Mouse (Mus musculus) Patski (cell line): ENCODE measurements at regions not wholly inside any gene's neighbourhood (a gene's known extent, or its start where the extent isn't known, plus 50 kb on each side); places are given as distances from the start of the nearest gene placed in this dataset.

Experiments
- ATAC-seq: fragments of 100-300 bp; one replicate; pipeline ENCODE4 v1.8.0; 2021
- CTCF ChIA-PET: fragments of 350-600 bp; sonication (Branson Sonifier 250); formaldehyde crosslinking; loops from one replicate; lab custom pipeline; 2022; ENCODE audit warnings: inconsistent platforms; lab: Charles Lee
- POLR2A ChIA-PET: fragments of 350-600 bp; sonication (Branson Sonifier 250); formaldehyde crosslinking; loops from one replicate; lab custom pipeline; 2022; ENCODE audit warnings: antibody characterized with exemption, inconsistent platforms; lab: Charles Lee
- DNase-seq: peaks from one replicate; pipeline ENCODE4 v3.0.0-alpha.2; 2011; ENCODE audit warnings: low read depth, low spot score
- H3K27me3 ChIP-seq: fragments of 371-371 bp; one replicate; pipeline ENCODE4 v1.5.1; 2021
- CTCF ChIP-seq: fragments of 100-300 bp; IDR thresholded peaks from one replicate; pipeline ENCODE4 v1.5.1; 2021
- in situ Hi-C: fragments of 300-500 bp; cut with MboI; formaldehyde crosslinking; loops from 3 replicates; pipeline ENCODE4 v1.11.1; 2018; ENCODE audit warnings: low pct_unique_long_range_greater_than_20kb, mixed read lengths

DNA sequence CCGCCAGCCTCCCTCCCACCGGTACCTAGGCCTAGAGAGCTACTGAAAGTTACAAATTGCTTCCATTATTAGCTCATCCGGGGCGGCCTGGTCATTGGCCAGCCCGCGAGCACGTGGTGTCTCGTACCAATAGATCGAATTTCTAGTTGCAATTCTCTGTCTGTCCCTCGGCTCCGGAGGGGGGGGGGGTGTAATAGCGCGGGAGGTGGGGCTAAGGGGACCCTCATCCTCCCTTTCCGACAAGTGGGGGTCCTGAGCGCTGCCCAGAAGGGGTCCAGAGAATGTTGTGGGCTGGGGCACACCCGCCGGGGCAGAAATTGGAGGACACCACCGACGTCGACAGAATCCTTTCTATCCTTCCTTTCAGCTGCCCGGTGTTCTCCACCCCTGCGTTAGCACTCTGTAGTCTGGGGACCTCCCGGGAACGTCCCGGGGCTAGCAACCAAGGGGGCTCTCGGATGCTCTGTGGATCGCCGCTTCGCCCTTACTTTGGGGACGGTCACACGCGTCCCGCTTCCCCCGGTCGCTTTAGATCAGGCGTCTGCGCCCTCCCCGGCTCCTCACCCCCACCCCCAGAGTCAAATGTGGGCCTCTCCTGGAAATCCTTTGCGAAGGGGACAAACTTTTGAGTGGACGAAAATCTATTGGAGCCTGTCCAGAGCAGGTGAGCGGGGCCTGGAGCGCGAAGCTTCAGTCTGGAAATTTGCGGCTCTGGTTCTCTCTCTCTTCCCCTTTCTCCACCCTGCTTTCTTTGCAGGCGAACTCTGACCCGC is 64.6 kb downstream of the Smug1 start:
- no peak for ATAC-seq
- ChIA-PET CTCF (no interaction called here), POLR2A (no interaction called here)
- no peak for DNase-seq
- in situ Hi-C loops: no loop called here
- TF ChIP-seq CTCF: no peak
- H3K27me3 ChIP-seq: no peaks in the 10 kb centered on the region

DNA sequence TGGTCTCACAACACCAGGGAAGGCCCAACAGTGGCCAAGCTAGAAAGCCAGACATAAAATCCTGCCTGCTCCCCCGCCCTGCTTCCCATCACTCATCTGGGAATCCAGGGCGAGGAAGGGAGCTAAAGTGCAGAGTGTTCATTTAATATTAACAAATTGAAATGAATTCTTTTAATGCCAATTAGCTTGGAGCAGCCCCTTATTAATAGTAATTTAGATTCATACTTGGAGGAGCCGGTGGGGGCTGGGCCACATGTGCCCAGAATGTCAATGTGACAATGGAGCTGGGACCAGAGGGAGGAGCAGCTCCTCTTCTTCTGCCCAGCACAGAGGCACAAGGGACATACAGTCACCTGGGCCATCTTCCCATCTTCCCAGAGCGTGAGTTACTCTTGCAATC is 66.8 kb downstream of the Smug1 start:
- CTCF ChIA-PET: interaction anchor here (1.0 to 2.8 kb wide), 3 partner anchors 9 to 22 kb away, joined by 3 to 11 read pairs (median 3); no protein-coding TSS in a partner anchor
- in situ Hi-C loops: no loop called here
- DNase-seq (no peak), ATAC-seq (no peak)
- no peak for TF ChIP-seq CTCF
- H3K27me3 ChIP-seq: no peaks in the 10 kb centered on the region
- POLR2A ChIA-PET: no interaction called here

DNA sequence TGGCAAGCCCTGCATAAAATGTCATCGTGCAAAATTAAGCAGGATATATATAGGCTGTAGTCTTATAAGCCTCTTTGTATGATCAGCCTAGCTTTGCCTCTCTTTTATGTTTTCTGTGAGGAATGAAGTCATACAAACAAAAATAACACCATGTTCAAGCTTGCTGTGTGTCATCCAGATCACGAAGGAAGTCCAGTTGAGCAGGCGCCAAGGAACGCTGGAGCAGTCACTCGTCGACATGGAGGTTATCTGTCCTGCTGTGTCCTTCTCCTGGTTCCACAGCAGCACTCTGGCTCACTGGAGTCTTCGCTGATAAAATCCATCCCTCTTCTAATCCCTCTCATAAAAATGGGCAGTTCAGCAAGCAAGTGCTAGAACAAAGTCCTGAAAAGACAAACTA is 72.4 kb downstream of the Smug1 start:
- ChIA-PET CTCF (interaction anchor here (0.9 to 1.1 kb wide), 2 partner anchors 71 to 81 kb away, joined by 4 read pairs; no protein-coding TSS in a partner anchor), POLR2A (no interaction called here)
- H3K27me3 ChIP-seq: no peaks in the 10 kb centered on the region
- ATAC-seq: no peak
- in situ Hi-C loops: no loop called here
- TF ChIP-seq CTCF: no peak
- no peak for DNase-seq

DNA sequence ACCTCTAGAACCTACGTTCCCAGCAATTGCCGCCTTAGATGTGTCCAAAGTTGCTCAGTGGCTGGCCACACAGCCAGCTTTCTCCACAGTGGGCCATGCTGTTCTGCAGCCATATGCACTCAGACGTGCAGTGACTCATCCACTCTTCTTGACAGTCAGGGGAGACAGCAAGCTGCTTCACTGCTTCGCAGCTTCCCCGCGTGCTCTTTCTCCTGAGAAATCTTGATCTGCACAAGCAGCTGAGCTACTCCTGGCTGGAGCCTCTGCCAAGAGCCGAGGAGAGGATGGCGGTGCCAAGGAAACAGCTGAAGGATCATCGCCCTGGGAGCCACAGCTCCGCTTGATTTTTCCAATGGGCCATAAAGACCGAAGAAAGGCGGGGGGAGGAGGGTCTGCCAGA is 73.2 kb downstream of the Smug1 start:
- no peaks in the 10 kb centered on the region for H3K27me3 ChIP-seq
- in situ Hi-C loops: no loop called here
- ATAC-seq: peak; percentile 82
- peak; percentile 63 for DNase-seq
- ChIA-PET CTCF (interaction anchor here (0.9 to 1.8 kb wide), 4 partner anchors 72 to 127 kb away, joined by 3 to 6 read pairs (median 4); partner anchors contain the start of genes Hoxc10 and Hoxc6), POLR2A (interaction anchor here (0.8 kb wide), 1 partner anchor 112 kb away, joined by 3 read pairs; no protein-coding TSS in a partner anchor)
- no peak for TF ChIP-seq CTCF

GRCm38 (mm10) chr15:103092496-103092895 is 73.8 kb downstream of the Hoxc4 start:
- ATAC-seq: no peak
- ChIA-PET CTCF (interaction anchor here (1.8 kb wide), 1 partner anchor 126 kb away, joined by 6 read pairs; the partner anchor contains the start of gene Hoxc10), POLR2A (no interaction called here)
- DNase-seq: no peak
- TF ChIP-seq CTCF: no peak
- in situ Hi-C loops: no loop called here
- no peaks in the 10 kb centered on the region for H3K27me3 ChIP-seq

DNA sequence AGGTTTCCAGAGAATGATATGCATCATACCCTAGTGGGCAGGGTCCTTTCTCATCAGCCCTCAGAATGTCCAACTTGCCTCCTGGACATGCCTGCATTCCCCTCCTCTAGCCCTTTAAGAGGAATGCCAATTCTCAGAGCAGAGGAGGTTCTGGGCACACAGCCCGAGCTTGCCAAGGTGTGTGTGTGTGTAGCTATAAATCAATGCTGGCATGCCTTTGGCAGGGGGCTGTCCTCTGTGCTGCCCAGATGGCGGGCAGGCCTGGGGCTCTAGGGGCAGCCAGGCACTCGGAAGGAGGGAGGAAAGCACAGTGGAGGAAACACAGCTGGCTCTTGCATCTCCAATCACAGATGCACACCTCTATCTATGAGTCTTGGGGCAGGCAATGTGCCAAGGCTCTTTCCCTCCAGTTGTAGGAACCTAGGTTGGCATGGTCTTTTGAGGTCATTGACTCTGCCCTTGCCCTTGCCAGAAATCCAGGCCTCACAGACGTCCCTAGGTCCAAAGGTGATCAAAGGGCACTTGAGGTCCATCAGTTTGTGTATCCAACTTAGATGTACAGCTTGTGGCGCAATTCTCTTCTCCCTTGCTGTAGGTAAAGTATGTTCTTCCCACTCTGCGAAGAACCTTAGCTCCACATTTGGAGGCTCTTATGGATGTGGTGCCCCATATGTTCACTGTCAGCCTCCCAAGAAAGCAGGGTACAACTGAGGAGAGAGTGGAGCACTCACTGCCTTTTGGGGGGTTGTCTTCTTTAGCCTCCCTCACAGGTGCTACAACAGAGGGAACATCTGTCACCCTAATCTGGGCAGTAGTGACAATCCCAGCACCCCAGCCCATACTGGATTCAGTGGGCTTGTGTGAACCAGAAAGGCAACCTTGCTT is 71.8 kb downstream of the Hoxc4 start:
- TF ChIP-seq CTCF: no peak
- CTCF ChIA-PET: interaction anchor here (0.5 to 0.9 kb wide), 2 partner anchors 13 to 19 kb away, joined by 3 read pairs; no protein-coding TSS in a partner anchor

DNA sequence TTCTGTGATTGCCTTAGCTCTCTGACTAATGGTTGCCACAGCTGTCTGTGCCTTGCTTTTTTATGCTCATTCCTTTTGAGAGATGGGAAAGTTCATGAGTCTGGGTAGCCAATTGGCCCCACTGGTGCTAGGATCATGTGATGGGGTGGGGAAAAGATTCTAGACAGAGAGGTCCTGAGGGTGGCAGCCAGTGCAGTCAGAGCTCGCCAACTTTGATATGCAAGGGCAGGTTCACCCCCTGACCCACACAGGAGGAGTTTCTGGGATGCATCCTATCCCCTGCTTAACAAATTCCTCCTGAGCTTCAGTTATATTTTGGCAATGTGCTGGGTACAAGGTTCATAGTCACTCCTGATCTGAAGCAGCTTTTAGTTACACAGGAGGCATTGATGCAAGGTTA is 71.1 kb downstream of the Hoxc4 start:
- in situ Hi-C loops: no loop called here
- ChIA-PET POLR2A (no interaction called here), CTCF (interaction anchor here (0.5 to 0.9 kb wide), 2 partner anchors 12 to 20 kb away, joined by 3 read pairs; no protein-coding TSS in a partner anchor)
- TF ChIP-seq CTCF: no peak
- no peak for ATAC-seq
- no peaks in the 10 kb centered on the region for H3K27me3 ChIP-seq
- no peak for DNase-seq

More for the DNA sequence above, 71.8 kb downstream of the Hoxc4 start:
- ATAC-seq: no peak
- no peak for DNase-seq
- POLR2A ChIA-PET: no interaction called here
- no peaks in the 10 kb centered on the region for H3K27me3 ChIP-seq
- in situ Hi-C loops: no loop called here

DNA sequence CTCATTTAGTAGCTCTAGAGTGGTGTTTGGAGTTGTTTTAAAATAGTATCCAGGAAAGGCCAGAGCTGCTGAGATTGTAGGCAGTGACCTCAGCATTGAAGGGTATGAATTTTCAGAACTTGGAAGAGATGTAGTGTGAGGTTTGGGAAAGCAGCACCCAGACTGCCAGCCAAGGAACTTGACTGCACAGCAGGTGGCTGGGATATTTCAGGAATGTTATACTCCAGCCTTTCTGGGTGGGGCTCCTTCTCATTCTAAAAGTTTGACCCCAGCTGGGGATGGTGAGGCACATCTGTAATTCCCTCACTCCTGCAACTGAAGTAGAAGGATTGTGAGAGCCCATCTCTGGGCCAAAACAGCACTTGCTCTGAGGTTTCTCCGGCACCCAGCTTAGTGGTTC is 70.7 kb downstream of the Hoxc4 start:
- POLR2A ChIA-PET: no interaction called here
- TF ChIP-seq CTCF: no peak
- no peak for ATAC-seq
- H3K27me3 ChIP-seq: no peaks in the 10 kb centered on the region
- in situ Hi-C loops: no loop called here
- no peak for DNase-seq
- CTCF ChIA-PET: interaction anchor here (0.9 kb wide), 1 partner anchor 12 kb away, joined by 3 read pairs; no protein-coding TSS in a partner anchor

GRCm38 (mm10) chr15:103087204-103087603 is 68.5 kb downstream of the Hoxc4 start:
- H3K27me3 ChIP-seq: no peaks in the 10 kb centered on the region
- CTCF ChIA-PET: no interaction called here
- POLR2A ChIA-PET: interaction anchor here (0.5 kb wide), 1 partner anchor 102 kb away, joined by 3 read pairs; no protein-coding TSS in a partner anchor
- DNase-seq: peak; percentile 31
- no peak for TF ChIP-seq CTCF
- ATAC-seq: peak; percentile 44
- in situ Hi-C loops: no loop called here

DNA sequence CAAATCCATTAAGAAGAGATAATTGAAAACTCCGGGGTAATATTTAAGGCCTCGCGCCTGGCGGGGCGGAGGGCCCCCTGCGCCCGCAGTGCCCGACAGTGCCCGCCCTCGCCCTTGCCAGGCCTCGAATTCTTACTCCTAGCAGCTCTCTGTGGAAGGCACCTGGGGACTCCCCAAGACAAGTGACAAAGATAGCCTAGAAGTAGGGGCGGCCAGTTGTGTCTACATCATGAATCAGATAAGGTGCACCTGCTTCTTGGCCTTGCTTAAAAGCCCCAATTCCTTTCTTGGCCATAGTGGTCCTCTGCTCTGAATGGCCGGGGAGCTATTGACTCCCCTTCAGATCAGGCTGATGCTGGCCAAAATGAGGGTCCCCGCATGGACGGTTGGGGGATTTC is 67.9 kb downstream of the Hoxc4 start:
- DNase-seq (no peak), ATAC-seq (no peak)
- POLR2A ChIA-PET: interaction anchor here (0.5 kb wide), 1 partner anchor 101 kb away, joined by 3 read pairs; no protein-coding TSS in a partner anchor
- no peak for TF ChIP-seq CTCF
- CTCF ChIA-PET: no interaction called here
- in situ Hi-C loops: no loop called here
- H3K27me3 ChIP-seq: no peaks in the 10 kb centered on the region
